Comparison of ENCODE assay signal across 8 mouse cellular contexts in the genomic region with DNA sequence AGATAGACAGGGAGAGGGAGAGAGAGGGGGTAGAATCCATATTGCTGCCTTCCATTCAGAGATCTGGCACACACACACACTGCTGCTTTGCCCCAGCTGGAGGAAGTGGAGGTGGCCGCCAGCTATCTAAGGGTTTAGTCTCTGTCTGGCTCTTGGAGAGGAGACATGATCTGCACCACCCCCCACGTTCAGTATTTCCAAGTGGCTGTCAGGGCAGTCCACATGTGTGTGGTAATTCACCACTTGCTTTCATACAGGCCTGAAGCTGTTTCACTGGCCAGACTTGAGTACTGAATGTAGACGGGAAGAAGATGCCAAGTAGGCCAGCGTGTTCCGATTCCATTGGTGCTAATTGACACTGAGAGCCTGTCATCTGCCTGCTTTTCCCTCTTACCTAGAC.
A peak's percentile ranks its signal among the peaks of the same experiment; 100 is the strongest.
DNase-seq lines count a peak whose midpoint lies in the region; ATAC-seq and TF ChIP-seq lines count a peak whose summit lies in the region.
"Had no signal": no experiment of that assay in that cellular context is flagged by ENCODE, and none has a peak within 500 bp of the region (broad histone marks: within the 10 kb centered on the region; RNA-seq: fewer than 3 reads in every experiment).

No protein-coding gene starts in this region.

- H3K4me1 ChIP-seq in lung, embryonic 14.5 days (ENCODE audit: insufficient read depth): peaks cover 4% of the 10 kb centered on the region; the same call in 1 of the 2 replicates

- no peak overlapping the region for H3K4me3 ChIP-seq in lung, embryonic 14.5 days (ENCODE audit: low read depth, low read length)

- H3K36me3 ChIP-seq in lung, embryonic 14.5 days (ENCODE audit: insufficient read depth): no peaks in the 10 kb centered on the region

- peak; percentile 88; the same call in 1 of the 2 replicates for ATAC-seq in lung, embryonic 14.5 days (ENCODE audit: insufficient read depth)

- DNase-seq in ovary, postnatal 36 days (ENCODE audit: low spot score): peak; percentile 9
- DNase-seq in ovary, postnatal 10 days (ENCODE audit: low spot score): no peak
- peak; percentile 62 for DNase-seq in gastrocnemius, postnatal 25 days
- DNase-seq in lung, embryonic 14.5 days: peak; percentile 71
- DNase-seq in thymus, postnatal 25 days: peak; percentile 35
- no peak for DNase-seq in layer of hippocampus, postnatal 14 days (ENCODE audit: low spot score in 2 of 2)
- DNase-seq in natural killer cell, adult 2 months (ENCODE audit: low spot score in 2 of 2): no peak
- DNase-seq: midbrain, embryonic 14.5 days had no signal

- 54% methylated on average over 5 of the region's 5 CpGs for WGBS in lung, embryonic 14.5 days

- no peak overlapping the region for H3K4me2 ChIP-seq in lung, embryonic 14.5 days

- H3K27ac ChIP-seq in lung, embryonic 14.5 days (ENCODE audit: low read depth): no peak overlapping the region; the same call in 1 of the 2 replicates

- no peak overlapping the region for H3K9ac ChIP-seq in lung, embryonic 14.5 days

- H3K9me3 ChIP-seq in lung, embryonic 14.5 days (ENCODE audit: low read depth, low read length): no peaks in the 10 kb centered on the region

- no peak for TF ChIP-seq CTCF in lung, embryonic 14.5 days (IDR thresholded peaks at IDR 0.05; ENCODE audit: low read depth)

- no peaks in the 10 kb centered on the region for H3K27me3 ChIP-seq in lung, embryonic 14.5 days (ENCODE audit: insufficient read depth, low read length)

Comparison
In these comparisons a context has a peak if more than half of its experiments do, and no peak if none do; other contexts are left out.
1. DNase-seq: peak in ovary, postnatal 36 days (single experiment), gastrocnemius, postnatal 25 days (single experiment), lung, embryonic 14.5 days (single experiment) and thymus, postnatal 25 days (single experiment); none in ovary, postnatal 10 days (single experiment), layer of hippocampus, postnatal 14 days (0 of 2) and natural killer cell, adult 2 months (0 of 2).